Mouse (Mus musculus): ENCODE results near the gene Ccdc6. TPM values are rescaled to one million over a fixed set of nuclear protein-coding genes. Genes with fewer than 3 reads are reported as not detected.

The Ccdc6 gene
- polyA plus RNA-seq, 1 experiment: 12.2 TPM

- Histone ChIP-seq H3K36me3 (replicated peaks; ENCODE audit: low read length) (peaks cover 94% of the 10 kb centered on the region), H3K4me3 (replicated peaks) (no peak overlapping the region), H3K9me3 (peaks cover 51% of the 10 kb centered on the region), H3K27me3 (replicated peaks) (no peaks in the 10 kb centered on the region), H3K4me1 (no peaks in the 10 kb centered on the region; the same call in 1 of the 2 replicates)
- no peak for TF ChIP-seq GATA1 (IDR thresholded peaks at IDR 0.05; ENCODE audit: borderline replicate concordance, low read length)
- no peak for TF ChIP-seq FLI1 (IDR thresholded peaks at IDR 0.05; ENCODE audit: low read length)
Measured at GRCm38 (mm10) chr10:70156431-70157165, 59.7 kb downstream of the Ccdc6 start.

- peaks cover 24% of the 10 kb centered on the region for H3K9me3 ChIP-seq
- H3K27me3 ChIP-seq (replicated peaks): no peaks in the 10 kb centered on the region
- peaks cover 86% of the 10 kb centered on the region for H3K36me3 ChIP-seq (replicated peaks; ENCODE audit: low read length)
- peaks cover 9% of the 10 kb centered on the region for H3K4me1 ChIP-seq
- TF ChIP-seq GATA1 (IDR thresholded peaks at IDR 0.05; ENCODE audit: borderline replicate concordance, low read length) (no peak), FLI1 (IDR thresholded peaks at IDR 0.05; ENCODE audit: low read length) (no peak)
- no peak overlapping the region for H3K4me3 ChIP-seq (replicated peaks)
Measured at GRCm38 (mm10) chr10:70159651-70160320, 62.9 kb downstream of the Ccdc6 start.

- peaks cover 19% of the 10 kb centered on the region for H3K4me1 ChIP-seq
- H3K4me3 ChIP-seq (replicated peaks): no peak overlapping the region
- peaks cover 86% of the 10 kb centered on the region for H3K36me3 ChIP-seq (replicated peaks; ENCODE audit: low read length)
- no peaks in the 10 kb centered on the region for H3K27me3 ChIP-seq (replicated peaks)
- H3K9me3 ChIP-seq: peaks cover 14% of the 10 kb centered on the region
- no peak for TF ChIP-seq FLI1 (IDR thresholded peaks at IDR 0.05; ENCODE audit: low read length)
- TF ChIP-seq GATA1 (IDR thresholded peaks at IDR 0.05; ENCODE audit: borderline replicate concordance, low read length): no peak
Measured at GRCm38 (mm10) chr10:70160811-70161210, 63.9 kb downstream of the Ccdc6 start.

- TF ChIP-seq GATA1 (IDR thresholded peaks at IDR 0.05; ENCODE audit: borderline replicate concordance, low read length): no peak
- TF ChIP-seq FLI1 (IDR thresholded peaks at IDR 0.05; ENCODE audit: low read length): no peak
- Histone ChIP-seq H3K27me3 (replicated peaks) (no peaks in the 10 kb centered on the region), H3K36me3 (replicated peaks; ENCODE audit: low read length) (peaks cover 86% of the 10 kb centered on the region), H3K4me3 (replicated peaks) (no peak overlapping the region), H3K9me3 (peaks cover 8% of the 10 kb centered on the region), H3K4me1 (peaks cover 26% of the 10 kb centered on the region)
Measured at GRCm38 (mm10) chr10:70161504-70161903, 64.6 kb downstream of the Ccdc6 start.

GRCm38 (mm10) chr10:70163681-70164080 is 66.8 kb downstream of the Ccdc6 start:
- Histone ChIP-seq H3K27me3 (replicated peaks) (no peaks in the 10 kb centered on the region), H3K4me3 (replicated peaks) (no peak overlapping the region), H3K36me3 (replicated peaks; ENCODE audit: low read length) (peaks cover 86% of the 10 kb centered on the region), H3K9me3 (no peaks in the 10 kb centered on the region), H3K4me1 (peaks cover 26% of the 10 kb centered on the region)
- TF ChIP-seq FLI1 (IDR thresholded peaks at IDR 0.05; ENCODE audit: low read length): no peak
- TF ChIP-seq GATA1 (IDR thresholded peaks at IDR 0.05; ENCODE audit: borderline replicate concordance, low read length): no peak

- H3K4me3 ChIP-seq (replicated peaks): no peak overlapping the region
- peaks cover 88% of the 10 kb centered on the region for H3K36me3 ChIP-seq (replicated peaks; ENCODE audit: low read length)
- TF ChIP-seq GATA1 (IDR thresholded peaks at IDR 0.05; ENCODE audit: borderline replicate concordance, low read length): no peak
- H3K4me1 ChIP-seq: peaks cover 26% of the 10 kb centered on the region
- H3K9me3 ChIP-seq: no peaks in the 10 kb centered on the region
- no peaks in the 10 kb centered on the region for H3K27me3 ChIP-seq (replicated peaks)
Measured at GRCm38 (mm10) chr10:70165877-70166276, 69.0 kb downstream of the Ccdc6 start.

GRCm38 (mm10) chr10:70166427-70166826 is 69.5 kb downstream of the Ccdc6 start:
- Histone ChIP-seq H3K4me1 (peaks cover 26% of the 10 kb centered on the region), H3K9me3 (no peaks in the 10 kb centered on the region), H3K27me3 (replicated peaks) (no peaks in the 10 kb centered on the region), H3K36me3 (replicated peaks; ENCODE audit: low read length) (peaks cover 89% of the 10 kb centered on the region), H3K4me3 (replicated peaks) (no peak overlapping the region)
- TF ChIP-seq GATA1 (IDR thresholded peaks at IDR 0.05; ENCODE audit: borderline replicate concordance, low read length) (no peak), FLI1 (IDR thresholded peaks at IDR 0.05; ENCODE audit: low read length) (no peak)

GRCm38 (mm10) chr10:70167625-70168024 is 70.7 kb downstream of the Ccdc6 start:
- no peak overlapping the region for H3K4me3 ChIP-seq (replicated peaks)
- H3K36me3 ChIP-seq (replicated peaks; ENCODE audit: low read length): peaks cover 91% of the 10 kb centered on the region
- H3K9me3 ChIP-seq: no peaks in the 10 kb centered on the region
- TF ChIP-seq GATA1 (IDR thresholded peaks at IDR 0.05; ENCODE audit: borderline replicate concordance, low read length) (no peak), FLI1 (IDR thresholded peaks at IDR 0.05; ENCODE audit: low read length) (no peak)
- peaks cover 22% of the 10 kb centered on the region for H3K4me1 ChIP-seq
- H3K27me3 ChIP-seq (replicated peaks): no peaks in the 10 kb centered on the region

- Histone ChIP-seq H3K36me3 (replicated peaks; ENCODE audit: low read length) (peaks cover 96% of the 10 kb centered on the region), H3K4me3 (replicated peaks) (no peak overlapping the region), H3K4me1 (peaks cover 26% of the 10 kb centered on the region), H3K9me3 (no peaks in the 10 kb centered on the region), H3K27me3 (replicated peaks) (no peaks in the 10 kb centered on the region)
- TF ChIP-seq GATA1 (IDR thresholded peaks at IDR 0.05; ENCODE audit: borderline replicate concordance, low read length): no peak
- TF ChIP-seq FLI1 (IDR thresholded peaks at IDR 0.05; ENCODE audit: low read length): no peak
Measured at GRCm38 (mm10) chr10:70168396-70168795, 71.5 kb downstream of the Ccdc6 start.

- TF ChIP-seq FLI1 (IDR thresholded peaks at IDR 0.05; ENCODE audit: low read length) (no peak), GATA1 (IDR thresholded peaks at IDR 0.05; ENCODE audit: borderline replicate concordance, low read length) (no peak)
- Histone ChIP-seq H3K9me3 (no peaks in the 10 kb centered on the region), H3K36me3 (replicated peaks; ENCODE audit: low read length) (peaks cover 96% of the 10 kb centered on the region), H3K4me1 (peaks cover 29% of the 10 kb centered on the region), H3K4me3 (replicated peaks) (no peak overlapping the region), H3K27me3 (replicated peaks) (no peaks in the 10 kb centered on the region)
Measured at GRCm38 (mm10) chr10:70169044-70169443, 72.1 kb downstream of the Ccdc6 start.
